Mouse (Mus musculus) C2C12 (cell line): Measurements from ENCODE around the gene Kcnq5. TPM values are rescaled to one million over a fixed set of nuclear protein-coding genes. Genes with fewer than 3 reads are reported as not detected.

ENCODE experiments used
- H3K27me3 ChIP-seq: one replicate; pipeline ENCODE4 v1.6.1; 2011; ENCODE audit not compliant: control insufficient read depth, insufficient read depth, insufficient read length
- H3K36me3 ChIP-seq: one replicate; pipeline ENCODE4 v1.6.1; 2011; ENCODE audit not compliant: control insufficient read depth, insufficient read depth
- H3K4me3 ChIP-seq: one replicate; pipeline ENCODE4 v1.5.1; 2011; ENCODE audit warnings: mild to moderate bottlenecking, control low read depth; ENCODE audit not compliant: poor library complexity, insufficient read depth, severe bottlenecking
- H3K79me2 ChIP-seq: one replicate; pipeline ENCODE4 v1.6.1; 2011; ENCODE audit not compliant: control insufficient read depth, insufficient read depth
- H3K79me3 ChIP-seq: one replicate; pipeline ENCODE4 v1.6.1; 2011; ENCODE audit warnings: low read depth, control low read depth
- H3ac ChIP-seq: one replicate; pipeline ENCODE3; 2011; ENCODE audit warnings: low read depth; ENCODE audit not compliant: control insufficient read depth, insufficient read length
- CEBPB ChIP-seq: IDR thresholded peaks from one replicate; pipeline ENCODE4 v1.6.1; 2011; ENCODE audit warnings: low read depth, mild to moderate bottlenecking, control low read depth, moderate library complexity
- CTCF ChIP-seq: IDR thresholded peaks from one replicate; pipeline ENCODE4 v1.5.1; 2011; ENCODE audit not compliant: control insufficient read depth, insufficient read depth, insufficient read length
- FOSL1 ChIP-seq: IDR thresholded peaks from one replicate; pipeline ENCODE4 v1.8.0; 2011; ENCODE audit warnings: mild to moderate bottlenecking, low read length; ENCODE audit not compliant: poor library complexity, insufficient read depth, severe bottlenecking
- MAX ChIP-seq: IDR thresholded peaks from one replicate; pipeline ENCODE4 v1.6.1; 2011; ENCODE audit warnings: mild to moderate bottlenecking, control low read depth
- MYOD1 ChIP-seq: IDR thresholded peaks from one replicate; pipeline ENCODE4 v1.6.1; 2011; ENCODE audit warnings: low read depth; ENCODE audit not compliant: control insufficient read depth, insufficient read length
- MYOG ChIP-seq: IDR thresholded peaks from one replicate; pipeline ENCODE4 v1.6.1; 2011; ENCODE audit not compliant: control insufficient read depth, insufficient read length; ENCODE audit errors: extremely low read depth
- USF1 ChIP-seq: IDR thresholded peaks from one replicate; pipeline ENCODE4 v1.6.1; 2011; ENCODE audit warnings: low read depth, mild to moderate bottlenecking, control low read depth, moderate library complexity
- polyA plus RNA-seq: library from polyadenylated mRNA; unstranded; fragments of >200 nt; fragmentation: generic; extraction: Trizol; gene quantifications from one replicate; pipeline ENCODE4 v1.2.1, GENCODE M21; 2012; ENCODE audit warnings: missing spikeins

Kcnq5 gene
- polyA plus RNA-seq, 1 experiment = not detected

DNA sequence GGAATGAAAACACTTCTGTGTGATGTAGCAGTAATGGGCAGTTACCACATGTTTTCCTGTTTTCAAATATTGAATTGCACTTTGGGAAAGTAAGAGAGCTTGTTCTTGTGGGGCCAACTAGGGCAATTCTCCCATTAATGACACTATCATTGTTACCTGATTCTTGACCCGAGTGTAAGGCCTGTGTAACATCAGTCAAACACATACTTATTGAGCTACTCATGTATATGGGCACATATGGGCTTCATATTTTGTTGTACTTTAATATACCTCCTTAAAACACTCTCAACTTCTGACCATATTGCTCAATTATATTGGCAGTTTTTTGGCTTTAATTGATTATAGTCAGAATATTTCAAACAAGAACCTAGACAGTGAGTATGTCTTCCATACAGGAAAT is 339.7 kb downstream of the Kcnq5 start:
- Histone ChIP-seq H3K27me3 (no peaks in the 10 kb centered on the region), H3K79me2 (no peaks in the 10 kb centered on the region), H3K36me3 (no peaks in the 10 kb centered on the region), H3K79me3 (no peaks in the 10 kb centered on the region), H3ac (no peak overlapping the region), H3K4me3 (no peak overlapping the region)
- TF ChIP-seq MAX (no peak), CEBPB (no peak), FOSL1 (no peak), CTCF (no peak), MYOG (no peak), USF1 (no peak), MYOD1 (no peak)

DNA sequence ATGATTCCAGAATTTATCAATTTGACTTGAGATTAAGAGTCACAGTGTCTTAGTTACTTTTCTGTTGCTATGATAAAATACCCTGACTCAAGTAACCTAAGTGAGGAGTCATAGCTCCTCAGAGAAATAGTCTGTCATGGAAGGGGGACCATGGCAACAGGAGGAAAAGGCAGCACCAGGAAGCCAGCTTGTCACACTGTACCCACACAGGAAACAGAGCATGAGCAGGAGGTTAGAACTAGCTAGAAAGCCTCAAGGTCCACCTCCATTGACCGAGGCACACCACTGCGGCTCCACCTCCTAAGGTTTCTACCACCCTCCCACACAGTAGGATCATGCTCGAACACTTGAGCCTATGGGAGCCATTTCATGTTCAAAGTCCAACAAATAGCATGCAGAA is 343.0 kb downstream of the Kcnq5 start:
- Histone ChIP-seq H3K79me3 (no peaks in the 10 kb centered on the region), H3K36me3 (no peaks in the 10 kb centered on the region), H3ac (no peak overlapping the region), H3K27me3 (no peaks in the 10 kb centered on the region), H3K79me2 (no peaks in the 10 kb centered on the region), H3K4me3 (no peak overlapping the region)
- TF ChIP-seq MYOG = no peak
- TF ChIP-seq USF1 = no peak
- TF ChIP-seq MYOD1 = no peak

DNA sequence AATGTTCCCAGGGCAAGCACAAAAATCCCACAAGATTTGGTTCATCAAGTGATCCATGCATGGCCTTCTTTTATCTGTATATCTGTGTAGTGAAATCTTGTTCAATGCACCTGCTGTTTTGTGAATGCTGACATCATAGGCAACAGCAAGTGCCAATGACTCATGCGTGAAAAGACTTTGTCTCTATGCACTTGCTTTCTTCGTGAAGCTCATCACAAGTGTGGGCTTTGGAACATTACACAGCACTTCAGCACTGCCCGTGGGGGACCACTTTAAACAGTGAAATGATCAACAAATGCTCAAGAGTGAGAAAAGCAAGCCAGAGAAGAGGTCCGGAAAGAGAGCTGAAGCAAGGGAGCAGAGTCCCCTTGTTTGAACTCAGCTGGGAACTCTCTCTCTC is 345.1 kb downstream of the Kcnq5 start:
- H3K27me3 ChIP-seq = no peaks in the 10 kb centered on the region
- H3ac ChIP-seq = no peak overlapping the region
- no peaks in the 10 kb centered on the region for H3K79me3 ChIP-seq
- H3K36me3 ChIP-seq = no peaks in the 10 kb centered on the region
- H3K4me3 ChIP-seq = no peak overlapping the region
- no peak for TF ChIP-seq MYOD1
- no peak for TF ChIP-seq CTCF
- TF ChIP-seq FOSL1 = no peak
- no peak for TF ChIP-seq MAX
- no peak for TF ChIP-seq USF1
- no peak for TF ChIP-seq CEBPB
- no peak for TF ChIP-seq MYOG
- H3K79me2 ChIP-seq = no peaks in the 10 kb centered on the region

DNA sequence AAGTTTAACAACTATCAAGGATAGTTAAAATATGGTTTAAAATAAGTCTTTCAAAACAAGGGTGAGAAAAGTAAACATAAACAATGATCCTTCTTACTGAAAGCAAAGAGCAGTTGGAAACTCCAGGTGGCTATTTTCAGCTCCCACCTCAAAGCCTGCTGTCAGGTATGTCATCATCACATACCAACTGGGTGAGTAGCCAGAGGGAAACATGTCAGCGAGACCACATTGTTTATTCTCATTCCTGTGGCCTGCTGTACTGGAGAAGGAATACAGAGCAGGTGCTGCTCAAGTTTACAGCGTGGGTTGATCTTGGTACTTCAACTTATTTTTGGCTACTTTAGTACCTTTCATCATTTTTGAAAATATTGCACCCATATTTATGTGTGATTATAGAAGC is 347.8 kb downstream of the Kcnq5 start:
- Histone ChIP-seq H3K79me3 (no peaks in the 10 kb centered on the region), H3K79me2 (no peaks in the 10 kb centered on the region), H3ac (no peak overlapping the region), H3K27me3 (no peaks in the 10 kb centered on the region), H3K36me3 (no peaks in the 10 kb centered on the region), H3K4me3 (no peak overlapping the region)
- no peak for TF ChIP-seq FOSL1
- TF ChIP-seq MAX = no peak
- no peak for TF ChIP-seq MYOD1
- TF ChIP-seq CTCF = no peak
- TF ChIP-seq MYOG = no peak
- no peak for TF ChIP-seq CEBPB
- no peak for TF ChIP-seq USF1

DNA sequence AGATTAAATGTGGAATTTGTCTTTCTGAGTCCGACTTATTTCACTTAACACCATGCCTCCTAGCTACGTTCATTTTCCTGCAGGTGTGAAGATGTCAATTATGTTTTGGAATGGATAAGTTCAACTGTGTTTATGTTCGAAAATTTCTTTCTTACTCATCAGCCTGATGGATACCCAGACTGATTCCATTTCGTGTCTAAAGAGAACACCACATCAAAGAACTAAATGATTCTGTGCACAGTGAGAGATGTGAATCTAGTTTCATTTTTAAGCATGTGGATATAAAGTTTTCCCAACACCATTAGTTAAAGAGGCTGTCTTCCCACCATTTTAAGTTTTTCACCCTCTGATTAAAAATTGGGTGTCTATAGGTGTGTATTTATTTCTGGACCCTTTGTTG is 357.7 kb downstream of the Kcnq5 start:
- no peaks in the 10 kb centered on the region for H3K79me3 ChIP-seq
- H3K4me3 ChIP-seq = no peak overlapping the region

DNA sequence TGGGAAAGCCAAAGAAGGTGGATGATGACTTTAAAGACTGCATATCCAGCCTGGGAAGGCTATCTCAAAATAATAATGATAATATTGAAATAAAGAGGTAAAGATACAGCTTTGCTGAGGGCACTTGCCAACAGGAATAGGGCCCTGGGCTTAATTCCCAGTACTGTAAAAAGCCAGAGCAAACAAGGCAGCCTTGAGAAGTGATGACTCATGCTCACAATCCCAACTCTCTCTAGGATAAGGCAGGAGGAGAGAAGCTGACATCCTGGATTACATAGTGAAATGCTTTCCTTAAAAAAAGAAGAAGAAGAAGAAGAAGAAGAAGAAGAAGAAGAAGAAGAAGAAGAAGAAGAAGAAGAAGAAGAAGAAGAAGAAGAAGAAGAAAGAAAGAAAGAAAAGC is 359.2 kb downstream of the Kcnq5 start:
- no peaks in the 10 kb centered on the region for H3K79me2 ChIP-seq
- no peak overlapping the region for H3ac ChIP-seq
- H3K4me3 ChIP-seq = no peak overlapping the region
- TF ChIP-seq CEBPB (no peak), FOSL1 (no peak), MYOG (no peak), CTCF (no peak), MYOD1 (no peak), USF1 (no peak), MAX (no peak)
- H3K79me3 ChIP-seq = no peaks in the 10 kb centered on the region
- no peaks in the 10 kb centered on the region for H3K27me3 ChIP-seq
- no peaks in the 10 kb centered on the region for H3K36me3 ChIP-seq

More for the DNA sequence above, 357.7 kb downstream of the Kcnq5 start:
- no peaks in the 10 kb centered on the region for H3K27me3 ChIP-seq
- TF ChIP-seq MAX = no peak
- no peak for TF ChIP-seq CTCF
- TF ChIP-seq MYOG = no peak
- no peak for TF ChIP-seq USF1
- H3K36me3 ChIP-seq = no peaks in the 10 kb centered on the region
- H3ac ChIP-seq = no peak overlapping the region
- no peaks in the 10 kb centered on the region for H3K79me2 ChIP-seq

DNA sequence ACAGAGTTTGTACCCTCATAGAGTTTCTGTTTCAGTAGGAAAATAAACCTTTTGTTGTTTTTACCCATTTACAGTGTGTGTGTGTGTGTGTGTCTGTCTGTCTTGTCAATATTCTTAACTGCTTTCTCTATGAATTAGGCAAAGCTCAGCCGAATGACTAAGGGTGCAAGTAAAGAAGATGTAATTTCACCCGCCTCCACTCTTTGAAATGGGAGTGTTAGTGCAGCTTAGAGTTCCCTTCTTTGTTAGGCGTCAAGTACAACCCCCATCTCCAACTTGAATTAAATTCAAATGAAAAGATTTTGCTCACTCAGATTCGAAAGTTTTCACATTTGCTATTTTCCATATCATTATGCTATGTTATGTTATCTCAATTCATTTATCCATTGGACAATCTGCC is 361.1 kb downstream of the Kcnq5 start:
- Histone ChIP-seq H3K36me3 (no peaks in the 10 kb centered on the region), H3K79me3 (no peaks in the 10 kb centered on the region), H3K4me3 (no peak overlapping the region), H3K27me3 (no peaks in the 10 kb centered on the region), H3K79me2 (no peaks in the 10 kb centered on the region), H3ac (no peak overlapping the region)
- TF ChIP-seq FOSL1 (no peak), CTCF (no peak), MYOD1 (no peak)
